Mouse (Mus musculus): ENCODE measurements around the gene Chid1. TPM values are rescaled to one million over a fixed set of nuclear protein-coding genes. Genes with fewer than 3 reads are reported as not detected.

The Chid1 gene
- polyA plus RNA-seq, 1 experiment from 2014 or later, result 41.8 TPM

DNA sequence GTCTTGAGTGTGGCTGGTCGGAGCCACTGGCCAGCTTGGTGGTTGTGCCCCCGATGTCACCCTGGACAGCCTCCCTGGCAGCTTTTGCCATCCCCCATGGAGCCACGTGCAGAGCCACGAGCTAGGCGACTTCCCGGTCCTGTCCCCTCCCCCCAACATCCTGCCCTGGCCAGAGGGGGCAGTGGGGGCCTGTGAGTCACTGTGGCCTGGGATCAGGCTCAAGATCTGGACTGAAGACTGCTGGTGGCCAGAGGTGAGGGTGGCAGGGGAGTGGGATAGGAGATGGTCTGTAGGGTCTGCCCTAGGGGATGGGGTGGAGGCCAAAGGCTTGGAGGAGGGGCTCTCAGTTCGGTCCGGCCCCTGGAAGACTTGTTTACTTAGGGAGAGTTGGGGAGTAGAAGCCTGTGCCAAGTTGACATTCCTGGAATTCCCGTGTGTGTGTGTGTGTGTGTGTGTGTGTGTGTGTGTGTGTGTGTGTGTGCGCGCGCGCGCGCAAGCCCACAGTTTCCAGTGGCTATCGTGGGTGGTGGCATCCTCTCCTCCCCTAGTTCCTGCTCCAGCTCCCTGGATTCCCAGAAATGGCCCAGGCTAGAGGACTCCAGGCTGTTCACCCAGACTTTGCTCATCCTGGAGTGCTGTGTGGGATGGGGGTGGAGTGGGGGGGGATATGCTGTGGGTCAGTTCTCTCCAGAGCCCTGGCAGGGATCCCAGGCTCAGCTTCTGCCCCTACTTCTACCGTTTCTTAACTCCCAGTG lies 63.3 kb downstream of the Chid1 start:
- ATAC-seq (ENCODE audit: low read depth), result peak; percentile 83
- Histone ChIP-seq H3K27ac (ENCODE audit: low read length) (peak overlapping the region; percentile 99), H3K9ac (ENCODE audit: low read length) (peak overlapping the region; percentile 92), H3K4me3 (ENCODE audit: low read length) (peak overlapping the region; percentile 86), H3K27me3 (ENCODE audit: control insufficient read depth, insufficient read depth, low read depth, low read length) (no peaks in the 10 kb centered on the region), H3K4me1 (replicated peaks; ENCODE audit: control insufficient read depth, insufficient read depth, low read length) (peaks cover 45% of the 10 kb centered on the region), H3K36me3 (ENCODE audit: control insufficient read depth, insufficient read depth, low read length) (peaks cover 9% of the 10 kb centered on the region), H3K9me3 (ENCODE audit: control insufficient read depth, low read length) (no peaks in the 10 kb centered on the region), H3K4me2 (ENCODE audit: low read depth, low read length) (peak overlapping the region; percentile 94)
- 0% methylated on average over 17 of the region's 17 CpGs for WGBS

DNA sequence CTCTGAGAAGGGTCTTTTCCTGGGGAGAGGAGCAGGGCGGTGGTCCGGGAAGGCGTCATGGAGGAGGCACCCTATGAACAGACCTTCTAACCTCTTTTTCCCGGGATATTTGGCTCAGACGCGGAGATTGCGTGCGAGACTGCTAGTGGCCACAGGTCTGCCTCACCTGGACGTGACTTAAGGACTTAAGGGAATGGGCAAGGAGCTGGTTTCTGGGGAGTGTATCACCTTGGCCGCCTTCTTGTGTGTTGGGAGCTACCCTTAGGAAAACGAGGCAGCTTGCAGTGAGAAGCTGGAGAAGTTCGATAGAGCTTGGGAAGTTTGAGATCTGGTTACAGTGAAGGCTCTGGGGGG lies 63.9 kb downstream of the Chid1 start:
- ATAC-seq (ENCODE audit: low read depth), result peak; percentile 1; the same call in 1 of the 2 replicates
- H3K4me2 ChIP-seq (ENCODE audit: low read depth, low read length), result peak overlapping the region; percentile 94
- H3K4me3 ChIP-seq (ENCODE audit: low read length), result peak overlapping the region; percentile 86
- under 1% methylated on average over 12 of the region's 12 CpGs for WGBS
- H3K27me3 ChIP-seq (ENCODE audit: control insufficient read depth, insufficient read depth, low read depth, low read length), result no peaks in the 10 kb centered on the region
- H3K4me1 ChIP-seq (replicated peaks; ENCODE audit: control insufficient read depth, insufficient read depth, low read length), result peaks cover 39% of the 10 kb centered on the region
- H3K27ac ChIP-seq (ENCODE audit: low read length), result peak overlapping the region; percentile 99
- H3K9me3 ChIP-seq (ENCODE audit: control insufficient read depth, low read length), result no peaks in the 10 kb centered on the region
- H3K9ac ChIP-seq (ENCODE audit: low read length), result peak overlapping the region; percentile 92
- H3K36me3 ChIP-seq (ENCODE audit: control insufficient read depth, insufficient read depth, low read length), result peaks cover 15% of the 10 kb centered on the region

- peaks cover 21% of the 10 kb centered on the region for H3K36me3 ChIP-seq (ENCODE audit: control insufficient read depth, insufficient read depth, low read length)
- WGBS, result under 1% methylated on average over 87 of the region's 87 CpGs
- H3K27ac ChIP-seq (ENCODE audit: low read length), result peak within 1 kb of the TSS; percentile 99
- peaks cover 39% of the 10 kb centered on the region for H3K4me1 ChIP-seq (replicated peaks; ENCODE audit: control insufficient read depth, insufficient read depth, low read length)
- ATAC-seq (ENCODE audit: low read depth), result peak; percentile 55
- H3K9ac ChIP-seq (ENCODE audit: low read length), result peak within 1 kb of the TSS; percentile 92
- peak within 1 kb of the TSS; percentile 94 for H3K4me2 ChIP-seq (ENCODE audit: low read depth, low read length)
- no peaks in the 10 kb centered on the region for H3K9me3 ChIP-seq (ENCODE audit: control insufficient read depth, low read length)
- H3K4me3 ChIP-seq (ENCODE audit: low read length), result peak within 1 kb of the TSS; percentile 86
- no peaks in the 10 kb centered on the region for H3K27me3 ChIP-seq (ENCODE audit: control insufficient read depth, insufficient read depth, low read depth, low read length)
Measured at GRCm38 (mm10) chr7:141475011-141475804, 64.4 kb downstream of the Chid1 start, which contains the start of the genes Polr2l and Tspan4. TSS of gene Polr2l (minus strand) at chr7:141475132. TSS of gene Tspan4 (plus strand) at chr7:141475240.

DNA sequence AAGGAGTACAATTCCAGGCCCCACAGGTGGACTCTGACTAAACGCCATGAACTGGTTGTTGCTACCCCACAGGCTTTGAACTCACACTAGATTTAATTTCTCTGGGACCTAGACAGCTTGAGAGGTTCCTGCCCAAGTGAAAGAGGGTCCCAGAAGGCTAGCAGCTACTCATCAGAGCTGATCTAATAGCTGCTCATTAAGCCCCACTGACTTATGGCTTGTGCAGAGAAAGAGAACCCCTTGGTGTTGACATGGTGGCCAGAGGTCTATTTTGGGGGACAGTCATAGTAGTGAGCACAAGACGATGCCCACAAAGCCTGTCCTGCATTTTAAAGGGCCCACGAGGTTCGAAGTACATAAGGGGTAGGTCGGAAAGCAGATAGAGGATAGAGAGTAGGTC lies 65.5 kb downstream of the Chid1 start:
- no peak overlapping the region for H3K27ac ChIP-seq (ENCODE audit: low read length)
- peak overlapping the region; percentile 86 for H3K4me3 ChIP-seq (ENCODE audit: low read length)
- H3K36me3 ChIP-seq (ENCODE audit: control insufficient read depth, insufficient read depth, low read length), result peaks cover 26% of the 10 kb centered on the region
- WGBS, result 9% methylated on average over 5 of the region's 5 CpGs
- peaks cover 46% of the 10 kb centered on the region for H3K4me1 ChIP-seq (replicated peaks; ENCODE audit: control insufficient read depth, insufficient read depth, low read length)
- ATAC-seq (ENCODE audit: low read depth), result no peak
- no peaks in the 10 kb centered on the region for H3K27me3 ChIP-seq (ENCODE audit: control insufficient read depth, insufficient read depth, low read depth, low read length)
- H3K9me3 ChIP-seq (ENCODE audit: control insufficient read depth, low read length), result no peaks in the 10 kb centered on the region
- peak overlapping the region; percentile 94 for H3K4me2 ChIP-seq (ENCODE audit: low read depth, low read length)
- H3K9ac ChIP-seq (ENCODE audit: low read length), result peak overlapping the region; percentile 92

DNA sequence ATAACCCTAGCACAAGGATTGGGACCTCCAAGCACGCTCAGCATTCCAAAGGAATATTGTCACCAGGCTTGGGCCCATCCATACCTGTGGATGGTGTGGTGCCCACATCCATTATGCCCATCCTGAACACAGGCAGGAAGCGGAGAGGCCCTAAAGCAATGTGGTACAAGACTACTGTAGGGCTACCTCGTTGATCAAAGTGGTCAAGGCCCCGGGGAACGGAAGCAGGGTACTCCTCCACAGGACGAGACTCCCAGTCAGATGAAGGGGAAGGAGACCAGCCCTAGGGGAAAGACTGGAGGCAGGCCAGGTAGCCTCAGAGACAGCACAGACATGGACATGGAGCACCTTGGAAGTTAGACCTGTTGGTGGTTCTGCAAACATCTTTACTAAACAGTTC lies 66.9 kb downstream of the Chid1 start:
- Histone ChIP-seq H3K4me2 (ENCODE audit: low read depth, low read length) (no peak overlapping the region), H3K9me3 (ENCODE audit: control insufficient read depth, low read length) (no peaks in the 10 kb centered on the region), H3K4me3 (ENCODE audit: low read length) (no peak overlapping the region), H3K27ac (ENCODE audit: low read length) (no peak overlapping the region), H3K4me1 (replicated peaks; ENCODE audit: control insufficient read depth, insufficient read depth, low read length) (peaks cover 50% of the 10 kb centered on the region), H3K9ac (ENCODE audit: low read length) (no peak overlapping the region), H3K36me3 (ENCODE audit: control insufficient read depth, insufficient read depth, low read length) (peaks cover 26% of the 10 kb centered on the region), H3K27me3 (ENCODE audit: control insufficient read depth, insufficient read depth, low read depth, low read length) (no peaks in the 10 kb centered on the region)
- 80% methylated on average over 6 of the region's 6 CpGs for WGBS
- ATAC-seq (ENCODE audit: low read depth), result no peak

- ATAC-seq (ENCODE audit: low read depth), result no peak
- H3K27me3 ChIP-seq (ENCODE audit: control insufficient read depth, insufficient read depth, low read depth, low read length), result no peaks in the 10 kb centered on the region
- no peak overlapping the region for H3K9ac ChIP-seq (ENCODE audit: low read length)
- no peak overlapping the region for H3K4me3 ChIP-seq (ENCODE audit: low read length)
- WGBS, result 73% methylated on average over 6 of the region's 6 CpGs
- peaks cover 26% of the 10 kb centered on the region for H3K36me3 ChIP-seq (ENCODE audit: control insufficient read depth, insufficient read depth, low read length)
- H3K4me2 ChIP-seq (ENCODE audit: low read depth, low read length), result no peak overlapping the region
- peaks cover 44% of the 10 kb centered on the region for H3K4me1 ChIP-seq (replicated peaks; ENCODE audit: control insufficient read depth, insufficient read depth, low read length)
- H3K27ac ChIP-seq (ENCODE audit: low read length), result no peak overlapping the region
- H3K9me3 ChIP-seq (ENCODE audit: control insufficient read depth, low read length), result no peaks in the 10 kb centered on the region
Measured at GRCm38 (mm10) chr7:141472226-141472625, 67.4 kb downstream of the Chid1 start.

DNA sequence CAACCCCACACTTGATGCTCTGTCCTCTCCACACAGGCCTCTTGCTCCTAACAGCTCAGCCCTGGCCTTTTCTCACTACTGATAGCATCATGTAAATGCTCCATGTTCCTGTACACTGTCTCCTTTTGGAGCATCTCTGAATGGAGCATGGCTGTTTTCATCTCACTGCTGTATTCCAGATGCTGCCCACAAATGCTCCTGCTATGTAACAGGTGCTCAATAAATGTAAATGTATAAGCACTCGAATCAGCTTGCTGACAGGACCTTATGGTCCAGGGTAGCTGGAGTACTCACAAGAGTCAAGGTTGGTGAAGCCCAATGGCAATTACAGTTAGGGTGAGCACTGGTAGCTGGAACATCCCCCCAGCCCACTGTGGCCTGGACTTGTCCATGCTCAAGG lies 68.4 kb downstream of the Chid1 start:
- Histone ChIP-seq H3K4me2 (ENCODE audit: low read depth, low read length) (no peak overlapping the region), H3K4me3 (ENCODE audit: low read length) (no peak overlapping the region), H3K36me3 (ENCODE audit: control insufficient read depth, insufficient read depth, low read length) (peaks cover 26% of the 10 kb centered on the region), H3K27me3 (ENCODE audit: control insufficient read depth, insufficient read depth, low read depth, low read length) (no peaks in the 10 kb centered on the region), H3K9me3 (ENCODE audit: control insufficient read depth, low read length) (no peaks in the 10 kb centered on the region), H3K27ac (ENCODE audit: low read length) (no peak overlapping the region), H3K9ac (ENCODE audit: low read length) (no peak overlapping the region), H3K4me1 (replicated peaks; ENCODE audit: control insufficient read depth, insufficient read depth, low read length) (peaks cover 45% of the 10 kb centered on the region)
- ATAC-seq (ENCODE audit: low read depth), result no peak
- 90% methylated on average over 1 of the region's 1 CpGs for WGBS

DNA sequence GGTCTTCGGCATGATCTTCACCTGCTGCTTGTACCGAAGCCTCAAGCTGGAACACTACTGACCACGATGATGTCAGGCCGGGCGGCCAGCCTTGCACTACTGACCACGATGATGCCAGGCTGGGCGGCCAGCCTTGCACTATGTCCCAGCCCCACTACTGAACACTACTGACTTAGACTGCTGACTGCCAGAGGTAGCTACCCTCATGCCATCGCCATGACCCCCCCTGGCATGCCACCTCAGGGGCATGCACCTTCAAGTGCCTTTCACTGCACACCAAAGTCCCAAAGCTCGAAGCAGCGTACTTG lies 69.1 kb downstream of the Chid1 start:
- Histone ChIP-seq H3K36me3 (ENCODE audit: control insufficient read depth, insufficient read depth, low read length) (peaks cover 26% of the 10 kb centered on the region), H3K4me2 (ENCODE audit: low read depth, low read length) (no peak overlapping the region), H3K27ac (ENCODE audit: low read length) (no peak overlapping the region), H3K9me3 (ENCODE audit: control insufficient read depth, low read length) (no peaks in the 10 kb centered on the region), H3K4me1 (replicated peaks; ENCODE audit: control insufficient read depth, insufficient read depth, low read length) (peaks cover 41% of the 10 kb centered on the region), H3K9ac (ENCODE audit: low read length) (no peak overlapping the region), H3K4me3 (ENCODE audit: low read length) (no peak overlapping the region), H3K27me3 (ENCODE audit: control insufficient read depth, insufficient read depth, low read depth, low read length) (0 out of 2 replicates have a peak, but pooled peaks cover under 1% of the 10 kb centered on the region)
- WGBS, result 87% methylated on average over 10 of the region's 10 CpGs
- ATAC-seq (ENCODE audit: low read depth), result no peak

DNA sequence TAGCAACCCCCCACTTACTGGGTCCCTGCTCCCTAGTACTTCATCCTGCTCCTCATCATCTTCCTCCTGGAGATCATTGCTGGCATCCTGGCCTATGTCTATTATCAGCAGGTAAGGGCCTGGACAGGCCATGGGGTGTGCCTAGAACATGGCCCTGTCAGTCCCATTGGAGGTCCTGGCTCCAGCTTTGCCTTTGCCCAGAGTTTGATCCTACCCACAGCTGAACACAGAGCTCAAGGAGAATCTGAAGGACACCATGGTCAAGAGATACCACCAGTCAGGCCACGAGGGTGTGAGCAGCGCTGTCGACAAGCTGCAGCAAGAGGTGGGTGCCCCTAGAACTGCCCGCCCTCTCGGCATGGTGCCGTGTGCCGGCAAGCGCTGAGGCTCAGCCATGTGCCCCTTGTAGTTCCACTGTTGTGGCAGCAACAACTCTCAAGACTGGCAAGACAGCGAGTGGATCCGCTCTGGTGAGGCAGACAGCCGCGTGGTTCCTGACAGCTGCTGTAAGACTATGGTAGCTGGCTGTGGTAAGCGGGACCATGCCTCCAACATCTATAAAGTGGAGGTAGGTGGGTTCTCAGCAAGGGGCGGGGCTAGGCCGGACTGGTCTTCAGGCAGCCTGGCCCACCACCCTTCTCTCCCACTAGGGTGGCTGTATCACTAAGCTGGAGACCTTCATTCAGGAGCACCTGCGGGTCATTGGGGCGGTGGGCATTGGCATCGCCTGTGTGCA lies 69.6 kb downstream of the Chid1 start:
- H3K9me3 ChIP-seq (ENCODE audit: control insufficient read depth, low read length), result no peaks in the 10 kb centered on the region
- no peak overlapping the region for H3K27ac ChIP-seq (ENCODE audit: low read length)
- H3K36me3 ChIP-seq (ENCODE audit: control insufficient read depth, insufficient read depth, low read length), result peaks cover 26% of the 10 kb centered on the region
- ATAC-seq (ENCODE audit: low read depth), result no peak
- H3K4me1 ChIP-seq (replicated peaks; ENCODE audit: control insufficient read depth, insufficient read depth, low read length), result peaks cover 43% of the 10 kb centered on the region
- H3K4me2 ChIP-seq (ENCODE audit: low read depth, low read length), result no peak overlapping the region
- peaks cover 3% of the 10 kb centered on the region; the same call in 1 of the 2 replicates for H3K27me3 ChIP-seq (ENCODE audit: control insufficient read depth, insufficient read depth, low read depth, low read length)
- H3K4me3 ChIP-seq (ENCODE audit: low read length), result no peak overlapping the region
- no peak overlapping the region; the same call in 1 of the 2 replicates for H3K9ac ChIP-seq (ENCODE audit: low read length)
- 87% methylated on average over 18 of the region's 18 CpGs for WGBS

Measured in lung, embryonic 16.5 days (tissue).